Mouse (Mus musculus) heart, postnatal 36 days (tissue): ENCODE data around the gene Trem3. TPM values are rescaled to one million over a fixed set of nuclear protein-coding genes. Genes with fewer than 3 reads are reported as not detected.

Source experiments
- total RNA-seq, 2 experiments: library from RNA; stranded (reverse); gene quantifications; 2 replicates each; pipeline ENCODE4 v1.2.3; 2021

Trem3 gene
- total RNA-seq, 2 experiments from 2014 or later, result not detected

Other genes starting within 250 kb of the Trem3 start
- gene 1700122O11Rik, start 209.5 kb upstream of the Trem3 start, total RNA-seq, result not detected
- not detected for gene 1700067P10Rik, start 158.5 kb upstream of the Trem3 start, total RNA-seq
- under 1 TPM in 1 of 2 experiments, not detected in 1; 0.17 TPM for gene 9830107B12Rik, start 101.5 kb upstream of the Trem3 start, total RNA-seq
- not detected for gene A530064D06Rik, start 80.5 kb upstream of the Trem3 start, total RNA-seq
- gene Trem1, start 15.0 kb upstream of the Trem3 start, total RNA-seq, result not detected
- under 1 TPM in 1 of 2 experiments, not detected in 1; 0.19 TPM for gene Treml4, start 16.5 kb downstream of the Trem3 start, total RNA-seq
- gene Treml2, start 51.7 kb downstream of the Trem3 start, total RNA-seq, result under 1 TPM; 0.58 to 0.62 TPM
- gene B430306N03Rik, start 68.4 kb downstream of the Trem3 start, total RNA-seq, result under 1 TPM; 0.17 to 0.41 TPM
- gene Trem2, start 98.6 kb downstream of the Trem3 start, total RNA-seq, result 1 to 10 TPM; 1.5 to 2.2 TPM
- gene Treml1, start 112.1 kb downstream of the Trem3 start, total RNA-seq, result under 1 TPM; 0.35 to 0.36 TPM
- gene Nfya, start 162.1 kb downstream of the Trem3 start, total RNA-seq, result 10 to 100 TPM; 15.3 to 20.6 TPM
- gene Oard1, start 162.2 kb downstream of the Trem3 start, total RNA-seq, result 10 to 100 TPM; 15.8 to 16.3 TPM
- gene Apobec2, start 185.2 kb downstream of the Trem3 start, total RNA-seq, result 100 to 1,000 TPM; 236 to 256 TPM
- under 1 TPM; 0.27 to 0.64 TPM for gene Tspo2, start 203.7 kb downstream of the Trem3 start, total RNA-seq
- under 1 TPM in 1 of 2 experiments, not detected in 1; 0.24 TPM for gene Unc5cl, start 207.1 kb downstream of the Trem3 start, total RNA-seq